ENCODE assay signal across 8 mouse cellular contexts in the genomic region with DNA sequence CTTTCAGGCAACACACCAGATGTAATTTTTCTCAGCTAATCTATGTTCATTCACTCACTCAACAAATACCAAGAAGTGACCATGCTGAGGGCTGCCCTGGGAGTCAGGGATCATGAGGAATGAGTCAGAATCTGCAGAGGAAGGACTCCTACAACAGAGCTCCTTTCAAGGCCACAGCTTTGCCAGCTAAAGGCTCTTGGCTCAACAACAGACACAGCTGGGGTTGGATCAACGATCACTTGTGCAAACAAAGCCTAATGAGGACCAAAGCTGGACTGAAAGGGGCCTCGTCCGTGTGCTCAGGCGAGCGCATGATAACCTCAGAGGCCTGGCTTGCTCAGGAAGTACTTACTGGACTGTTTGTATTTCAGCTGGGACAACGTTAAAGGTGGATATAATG. TPM values are rescaled to one million over a fixed set of nuclear protein-coding genes. Genes with fewer than 3 reads are reported as not detected.
A peak's percentile ranks its signal among the peaks of the same experiment; 100 is the strongest.
DNase-seq lines count a peak whose midpoint lies in the region; ATAC-seq and TF ChIP-seq lines count a peak whose summit lies in the region.

No protein-coding gene starts in this region.

- intact Hi-C loops in left cerebral cortex, adult 2 months (cut with DNase I) = loop anchor here (5.0 kb wide), 1 partner anchor 78 kb away; the partner anchor contains the start of genes Atl1 and Map4k5

- H3K9me3 ChIP-seq in lung, embryonic 15.5 days = no peaks in the 10 kb centered on the region

- H3K4me2 ChIP-seq in lung, embryonic 15.5 days = no peak overlapping the region

- TF ChIP-seq CTCF in left cerebral cortex, adult 2 months (IDR thresholded peaks at IDR 0.05) = no peak

- 13% methylated on average over 6 of the region's 6 CpGs for WGBS in lung, embryonic 15.5 days

- peak overlapping the region; percentile 24; the same call in 1 of the 2 replicates for H3K27ac ChIP-seq in left cerebral cortex, adult 2 months
- peak overlapping the region; percentile 71 for H3K27ac ChIP-seq in lung, embryonic 15.5 days

- H3K4me3 ChIP-seq in left cerebral cortex, adult 2 months = no peak overlapping the region
- no peak overlapping the region for H3K4me3 ChIP-seq in lung, embryonic 15.5 days

- ATAC-seq in lung, embryonic 15.5 days (ENCODE audit: borderline replicate concordance, extremely low read depth, low FRiP score, low TSS enrichment) = peak; percentile 74

- H3K9ac ChIP-seq in lung, embryonic 15.5 days = no peak overlapping the region

- peaks cover 41% of the 10 kb centered on the region for H3K36me3 ChIP-seq in lung, embryonic 15.5 days

- H3K4me1 ChIP-seq in lung, embryonic 15.5 days = peaks cover 27% of the 10 kb centered on the region

- DNase-seq in left cerebral cortex, adult 2 months (ENCODE audit: extremely low spot score in 1 of 2, low spot score in 2 of 2) = no peak
- DNase-seq in left cerebral cortex, adult 8-10 months (ENCODE audit: low spot score in 2 of 2) = no peak
- peak; percentile 43 for DNase-seq in adrenal gland, postnatal 25 days
- peak; percentile 56 to 72 for DNase-seq in heart, adult 18-20 months
- no peak for DNase-seq in thymus, adult 18-20 months
- DNase-seq in T-cell, adult 2 months (ENCODE audit: low spot score) = no peak
- DNase-seq in left cerebral cortex, adult 11 months (ENCODE audit: low spot score) = no peak

- H3K27me3 ChIP-seq in lung, embryonic 15.5 days = no peaks in the 10 kb centered on the region

RNA-seq across cellular contexts. Expression of gene Cdkl1, which starts 23.2 kb away (rescaled TPM):
- 10 to 100 TPM; 28.9 to 30.8 TPM for total RNA-seq in left cerebral cortex, adult 2 months (2021)
- total RNA-seq in left cerebral cortex, adult 8-10 months (2022) = 10 to 100 TPM; 40.5 to 42.0 (median 41.6) TPM
- total RNA-seq in adrenal gland, postnatal 25 days (2021) = 1.5 and 2.4 TPM in 2 replicates
- 10 to 100 TPM; 11.2 to 15.7 TPM for total RNA-seq in heart, adult 18-20 months (2021)
- 1.4 and 1.6 TPM in 2 replicates for polyA plus RNA-seq in lung, embryonic 15.5 days (2015; fragmentation: Nextera tagmentation; extraction: Ambion mirVana)

Comparison
In these comparisons a context has a peak if more than half of its experiments do, and no peak if none do; other contexts are left out.
1. DNase-seq: peak in adrenal gland, postnatal 25 days (single experiment) and heart, adult 18-20 months (2 of 2); none in left cerebral cortex, adult 2 months (0 of 2), left cerebral cortex, adult 8-10 months (0 of 2), thymus, adult 18-20 months (0 of 2), T-cell, adult 2 months (single experiment) and left cerebral cortex, adult 11 months (single experiment).